Mouse (Mus musculus) MEL (cell line): ENCODE results near the gene Fgfr2.

ENCODE experiments used
- CTCF ChIP-seq, 3 experiments: IDR thresholded peaks in 2 of 3; conservative IDR thresholded peaks in 1 of 3; 2 replicates each; pipeline ENCODE4 v1.5.1; 2011 to 2012; ENCODE audit warnings: low read length in 3 of 3, low read depth in 2 of 3, mild to moderate bottlenecking in 2 of 3, improper control_type of control experiment in 1 of 3, inconsistent platforms in 1 of 3, mixed read lengths in 1 of 3, moderate library complexity in 1 of 3; ENCODE audit not compliant: control insufficient read depth in 1 of 3, insufficient read depth in 1 of 3, poor library complexity in 1 of 3, severe bottlenecking in 1 of 3
- ELF1 ChIP-seq: IDR thresholded peaks from 2 replicates; pipeline ENCODE4 v1.6.1; 2014; ENCODE audit warnings: low read depth, mild to moderate bottlenecking, inconsistent platforms, low read length, improper control_type of control experiment, moderate library complexity
- EP300 ChIP-seq, 2 experiments: IDR thresholded peaks; 2 replicates each; pipeline ENCODE4 v1.6.1; 2011; ENCODE audit warnings: improper control_type of control experiment in 2 of 2, low read length in 2 of 2, low read depth in 1 of 2, mild to moderate bottlenecking in 1 of 2
- GATA1 ChIP-seq: IDR thresholded peaks from 2 replicates; pipeline ENCODE4 v1.6.1; 2011; ENCODE audit warnings: low read depth, low read length, improper control_type of control experiment
- MYB ChIP-seq: IDR thresholded peaks from 2 replicates; pipeline ENCODE4 v1.6.1; 2011; ENCODE audit warnings: mild to moderate bottlenecking, low read depth, low read length, improper control_type of control experiment
- NELFE ChIP-seq: IDR thresholded peaks from 2 replicates; pipeline ENCODE4 v1.6.1; 2011; ENCODE audit warnings: low read depth, low read length, improper control_type of control experiment
- POLR2A ChIP-seq, 2 experiments: IDR thresholded peaks; 2 replicates each; pipeline ENCODE4 v1.6.1; 2011 to 2012; ENCODE audit warnings: low read length in 2 of 2, mild to moderate bottlenecking in 2 of 2, control low read depth in 1 of 2, improper control_type of control experiment in 1 of 2, low read depth in 1 of 2, moderate library complexity in 1 of 2; ENCODE audit not compliant: control insufficient read depth in 1 of 2, insufficient read depth in 1 of 2, poor library complexity in 1 of 2
- TCF12 ChIP-seq: IDR thresholded peaks from 2 replicates; pipeline ENCODE4 v1.6.1; 2014; ENCODE audit warnings: low read depth, mild to moderate bottlenecking, inconsistent platforms, low read length, improper control_type of control experiment, moderate library complexity
- USF1 ChIP-seq: IDR thresholded peaks from 2 replicates; pipeline ENCODE4 v1.6.1; 2014; ENCODE audit warnings: low read depth, mild to moderate bottlenecking, inconsistent platforms, low read length, improper control_type of control experiment, moderate library complexity
- ZKSCAN1 ChIP-seq: IDR thresholded peaks from 2 replicates; pipeline ENCODE4 v1.6.1; 2012; ENCODE audit warnings: low read depth, mild to moderate bottlenecking, inconsistent platforms, low read length, improper control_type of control experiment, moderate library complexity
- ZMIZ1 ChIP-seq: IDR thresholded peaks from 2 replicates; pipeline ENCODE4 v1.6.1; 2012; ENCODE audit warnings: low read depth, mild to moderate bottlenecking, inconsistent platforms, low read length, improper control_type of control experiment, moderate library complexity

- no peak for TF ChIP-seq ZMIZ1
- no peak for TF ChIP-seq EP300 (IDR thresholded peaks at IDR 0.05; ENCODE audit: low read depth in 1 of 2, low read length in 2 of 2)
- no peak for TF ChIP-seq POLR2A (IDR thresholded peaks at IDR 0.05; ENCODE audit: control insufficient read depth in 1 of 2, insufficient read depth in 1 of 2, low read depth in 1 of 2, low read length in 2 of 2, poor library complexity in 1 of 2)
- TF ChIP-seq MYB, result no peak
- TF ChIP-seq NELFE, result no peak
- TF ChIP-seq ZKSCAN1, result no peak
- TF ChIP-seq USF1, result no peak
- TF ChIP-seq CTCF (IDR thresholded peaks at IDR 0.05 in 2 of 3, conservative IDR thresholded peaks at IDR 0.05 in 1 of 3; ENCODE audit: control insufficient read depth in 1 of 3, insufficient read depth in 1 of 3, low read depth in 2 of 3, low read length in 3 of 3, poor library complexity in 1 of 3, severe bottlenecking in 1 of 3), result no peak
- TF ChIP-seq ELF1, result no peak
- TF ChIP-seq TCF12, result no peak
- TF ChIP-seq GATA1, result no peak
Measured at GRCm38 (mm10) chr7:130199951-130200350, 2923.2 kb downstream of the Fgfr2 start.
